Mouse (Mus musculus): ENCODE results near the gene Rapgefl1. TPM values are rescaled to one million over a fixed set of nuclear protein-coding genes. Genes with fewer than 3 reads are reported as not detected.

The Rapgefl1 gene
- total RNA-seq (2023), result not detected

DNA sequence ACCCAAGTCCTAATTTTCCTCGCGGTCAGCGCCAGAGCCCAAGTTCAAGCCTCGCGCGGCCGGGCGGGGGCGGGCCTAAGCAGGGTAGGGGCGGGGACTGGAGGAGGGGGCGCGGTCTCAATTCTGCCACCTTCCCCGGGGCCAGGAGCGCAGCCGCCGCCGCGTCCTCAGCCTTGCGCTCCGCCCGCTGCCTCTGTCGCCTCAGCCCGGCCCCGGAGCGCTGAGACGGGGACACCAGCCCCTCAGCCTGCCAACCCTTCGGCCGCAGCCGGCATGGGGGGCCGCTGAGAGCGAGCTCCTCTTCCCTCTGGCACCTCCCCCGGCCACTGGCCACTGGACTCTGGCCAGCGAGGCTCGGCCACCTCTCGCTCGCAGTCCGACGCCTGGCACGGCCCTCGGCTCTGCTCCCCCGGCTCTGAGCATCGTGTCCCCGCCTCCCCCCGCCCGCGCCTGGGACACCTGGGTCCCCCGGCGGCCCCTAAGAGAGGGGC, at the start of gene Rapgefl1:
TSS of gene Rapgefl1 (plus strand) at position 135 of the 491 bp plus-strand sequence.

GRCm38 (mm10) chr11:98795015-98795713, 41.4 kb upstream of the Rapgefl1 start, which contains the start of gene Msl1:
Msl1 (plus strand) TSS chr11:98795516.

GRCm38 (mm10) chr11:98804605-98805004, 32.0 kb upstream of the Rapgefl1 start, which contains the start of gene Casc3:
Casc3 (plus strand) TSS chr11:98804905.

GRCm38 (mm10) chr11:98863028-98863750, 26.6 kb downstream of the Rapgefl1 start, which contains the start of gene Wipf2:
Wipf2 (plus strand) TSS chr11:98863638.

Other genes with a start within 250 kb of the Rapgefl1 start
- gene Ormdl3, start 249.4 kb upstream of the Rapgefl1 start, total RNA-seq (2023), result 23.7 TPM
- gene Lrrc3c, start 238.5 kb upstream of the Rapgefl1 start, total RNA-seq (2023), result not detected
- gene Gm12355, start 211.1 kb upstream of the Rapgefl1 start, total RNA-seq (2023), result 23.9 TPM
- gene Gsdma3, start 210.4 kb upstream of the Rapgefl1 start, total RNA-seq (2023), result 0.35 TPM
- gene Gsdma2, start 190.0 kb upstream of the Rapgefl1 start, total RNA-seq (2023), result not detected
- not detected for gene Gsdma, start 172.4 kb upstream of the Rapgefl1 start, total RNA-seq (2023)
- 78.2 TPM for gene Psmd3, start 154.2 kb upstream of the Rapgefl1 start, total RNA-seq (2023)
- not detected for gene Csf3, start 135.5 kb upstream of the Rapgefl1 start, total RNA-seq (2023)
- 75.6 TPM for gene Med24, start 107.3 kb upstream of the Rapgefl1 start, total RNA-seq (2023)
- 44.0 TPM for gene Thra, start 96.1 kb upstream of the Rapgefl1 start, total RNA-seq (2023)
- 5.1 TPM for gene Nr1d1, start 61.5 kb upstream of the Rapgefl1 start, total RNA-seq (2023)
- gene Msl1, start 41.3 kb upstream of the Rapgefl1 start, total RNA-seq (2023), result 123 TPM
- gene Casc3, start 31.9 kb upstream of the Rapgefl1 start, total RNA-seq (2023), result 119 TPM
- 41.1 TPM for gene Wipf2, start 26.9 kb downstream of the Rapgefl1 start, total RNA-seq (2023)
- gene Cdc6, start 71.0 kb downstream of the Rapgefl1 start, total RNA-seq (2023), result 4.0 TPM
- 95.9 TPM for gene Rara, start 91.0 kb downstream of the Rapgefl1 start, total RNA-seq (2023)
- not detected for gene Gjd3, start 146.2 kb downstream of the Rapgefl1 start, total RNA-seq (2023)
- gene Top2a, start 187.4 kb downstream of the Rapgefl1 start, total RNA-seq (2023), result 6.7 TPM
- gene Igfbp4, start 204.5 kb downstream of the Rapgefl1 start, total RNA-seq (2023), result 449 TPM

Measured in CD4-positive naive resting alpha-beta T cell, adult 57 days (primary cell).